In genomic region chr13:32929107-32929750, GRCm38 (mm10) we compare ENCODE assay signal across 16 mouse cellular contexts. TPM values are rescaled to one million over a fixed set of nuclear protein-coding genes. Genes with fewer than 3 reads are reported as not detected.
DNase-seq lines count a peak whose midpoint lies in the region; ATAC-seq and TF ChIP-seq lines count a peak whose summit lies in the region.
"Had no signal": no experiment of that assay in that cellular context is flagged by ENCODE, and none has a peak within 500 bp of the region (broad histone marks: within the 10 kb centered on the region; RNA-seq: fewer than 3 reads in every experiment).

No protein-coding gene starts in this region.

- peaks cover 8% of the 10 kb centered on the region for H3K4me1 ChIP-seq in lung, adult 2 months (ENCODE audit: control insufficient read depth, insufficient read depth, low read length)
- peaks cover 5 to 43% of the 10 kb centered on the region in 2 experiments for H3K4me1 ChIP-seq in CH12.LX (ENCODE audit: control insufficient read depth in 1 of 2, insufficient read depth in 2 of 2)
- H3K4me1 ChIP-seq: forebrain, embryonic 15.5 days; hindbrain, embryonic 15.5 days; midbrain, embryonic 15.5 days had no signal

- H3K4me2 ChIP-seq in CH12.LX (ENCODE audit: insufficient read depth, low read depth, poor library complexity, severe bottlenecking): peak overlapping the region; percentile 30
- H3K4me2 ChIP-seq: forebrain, embryonic 15.5 days; hindbrain, embryonic 15.5 days; midbrain, embryonic 15.5 days had no signal

- ATAC-seq in hematopoietic stem cell, adult 5-6 weeks (replicated peaks in 1 of 2; ENCODE audit: insufficient read depth in 1 of 2, low FRiP score in 2 of 2, low TSS enrichment in 1 of 2, low read depth in 1 of 2, poor library complexity in 2 of 2, severe bottlenecking in 2 of 2): peak; percentile 42 to 56; a peak in 2 of 4 replicates
- ATAC-seq in cerebellum, adult (ENCODE audit: insufficient number of reproducible peaks, low FRiP score, low TSS enrichment): no peak
- ATAC-seq: forebrain, embryonic 15.5 days; midbrain, embryonic 15.5 days had no signal

- H3K9me3 ChIP-seq in CH12.LX (replicated peaks; ENCODE audit: low read length): no peaks in the 10 kb centered on the region
- H3K9me3 ChIP-seq: forebrain, embryonic 15.5 days; hindbrain, embryonic 15.5 days; midbrain, embryonic 15.5 days had no signal

- TF ChIP-seq CTCF in lung, adult 2 months (IDR thresholded peaks at IDR 0.05; ENCODE audit: insufficient read depth, low read length): no peak
- no peak for TF ChIP-seq CTCF in CH12.LX (conservative IDR thresholded peaks at IDR 0.05 in 1 of 2, IDR thresholded peaks at IDR 0.05 in 1 of 2; ENCODE audit: low read depth in 2 of 2, low read length in 2 of 2)

- TF ChIP-seq RAD21 in CH12.LX (IDR thresholded peaks at IDR 0.05; ENCODE audit: low read depth, low read length): no peak

- dilution Hi-C loops in CH12.LX (cut with MboI; ENCODE audit: extremely low pct_ligation_motif_present, extremely low pct_unique_long_range_greater_than_20kb, low sequenced_read_pairs): no loop called here

- TF ChIP-seq EP300 in CH12.LX (IDR thresholded peaks at IDR 0.05; ENCODE audit: low read length): peak; percentile 69; the same call in 1 of the 2 replicates

- 48% methylated on average over 2 of the region's 2 CpGs for WGBS in lung, adult 2 months

- no peaks in the 10 kb centered on the region for H3K79me2 ChIP-seq in CH12.LX (replicated peaks; ENCODE audit: control insufficient read depth, extremely low read depth, insufficient read depth, poor library complexity, severe bottlenecking)

- in situ Hi-C loops in CH12.LX (cut with MboI; ENCODE audit: low pct_ligation_motif_present, low pct_unique_long_range_greater_than_20kb, low sequenced_read_pairs): no loop called here

- H3K9ac ChIP-seq in CH12.LX (ENCODE audit: insufficient read depth, low read depth): no peak overlapping the region; the same call in 1 of the 2 replicates
- H3K9ac ChIP-seq: forebrain, embryonic 15.5 days; hindbrain, embryonic 15.5 days; liver, embryonic 14.5 days; midbrain, embryonic 15.5 days had no signal

- no peak for TF ChIP-seq POLR2A in lung, adult 2 months (IDR thresholded peaks at IDR 0.05; ENCODE audit: borderline replicate concordance, extremely low read depth, low read depth, low read length)
- TF ChIP-seq POLR2A in CH12.LX (IDR thresholded peaks at IDR 0.05; ENCODE audit: low read depth, low read length): no peak

- H3K27me3 ChIP-seq in CH12.LX (replicated peaks): no peaks in the 10 kb centered on the region
- H3K27me3 ChIP-seq in splenic B cell, adult 2 months (ENCODE audit: control insufficient read depth, insufficient read depth, low read length, poor library complexity, severe bottlenecking): no peaks in the 10 kb centered on the region
- H3K27me3 ChIP-seq: forebrain, embryonic 15.5 days; hindbrain, embryonic 15.5 days; midbrain, embryonic 15.5 days had no signal

- no peaks in the 10 kb centered on the region for H3K36me3 ChIP-seq in CH12.LX (replicated peaks in 1 of 2; ENCODE audit: control insufficient read depth in 1 of 2, insufficient read depth in 1 of 2, low read length in 1 of 2)
- no peaks in the 10 kb centered on the region for H3K36me3 ChIP-seq in splenic B cell, adult 2 months (ENCODE audit: control insufficient read depth, insufficient read depth, low read length, poor library complexity, severe bottlenecking)
- H3K36me3 ChIP-seq: forebrain, embryonic 15.5 days; hindbrain, embryonic 15.5 days; midbrain, embryonic 15.5 days had no signal

- H3K27ac ChIP-seq in CH12.LX (ENCODE audit: insufficient read depth, low read depth): no peak overlapping the region
- H3K27ac ChIP-seq: forebrain, embryonic 15.5 days; hindbrain, embryonic 15.5 days; liver, embryonic 14.5 days; midbrain, embryonic 15.5 days had no signal

- H3K4me3 ChIP-seq in lung, adult 2 months (replicated peaks; ENCODE audit: extremely low read depth, low read depth, low read length): no peak overlapping the region
- H3K4me3 ChIP-seq in CH12.LX (replicated peaks in 1 of 3; ENCODE audit: low read depth in 2 of 3, low read length in 2 of 3, poor library complexity in 1 of 3): no peak overlapping the region
- H3K4me3 ChIP-seq: forebrain, embryonic 15.5 days; hindbrain, embryonic 15.5 days; midbrain, embryonic 15.5 days had no signal

- DNase-seq in lung, adult 18-20 months: peak; percentile 34 to 54
- DNase-seq in lung, adult 2 months: no peak
- peak; percentile 74 for DNase-seq in CH12.LX (ENCODE audit: extremely low read depth)
- DNase-seq in splenic B cell, adult 2 months (ENCODE audit: low read depth, low spot score): peak; percentile 67
- no peak for DNase-seq in urinary bladder, postnatal 25 days (ENCODE audit: low spot score)
- DNase-seq: kidney, postnatal 36 days had no signal

TF ChIP-seq in CH12.LX, 34 proteins besides CTCF, POLR2A, EP300 and RAD21:
- TF ChIP-seq TCF12 (IDR thresholded peaks at IDR 0.05; ENCODE audit: low read depth, low read length) (peak; percentile 41; the same call in 1 of the 2 replicates), IRF4 (IDR thresholded peaks at IDR 0.05; ENCODE audit: low read depth, low read length) (no peak), BHLHE40 (IDR thresholded peaks at IDR 0.05; ENCODE audit: low read depth, low read length) (peak; percentile 61; the same call in 1 of the 2 replicates), PAX5 (IDR thresholded peaks at IDR 0.05; ENCODE audit: low read length) (no peak), SIN3A (IDR thresholded peaks at IDR 0.05; ENCODE audit: low read length) (0 out of 2 replicates have a peak, but pooled peaks have one; percentile 39), ETS1 (conservative IDR thresholded peaks at IDR 0.05; ENCODE audit: low read depth, low read length) (peak; percentile 74), MEF2A (IDR thresholded peaks at IDR 0.05; ENCODE audit: borderline replicate concordance, low read depth, low read length) (peak; percentile 56; the same call in 1 of the 2 replicates)

RNA-seq across cellular contexts. Expression of gene Serpinb1c, which starts 31.2 kb away (rescaled TPM):
- not detected in 2 replicates for polyA plus RNA-seq in lung, adult 2 months (2012; rRNA removed)
- not detected in 2 replicates for total RNA-seq in CH12.LX (2012; rRNA removed)
- not detected in 2 replicates for total RNA-seq in CH12.LX (2014; rRNA removed)
- polyA plus RNA-seq in CH12.LX (2012; ENCODE audit: insufficient read length, low read depth): 0.27 TPM in 1 of 2 replicates, not detected in the other
- total RNA-seq in hematopoietic stem cell, adult 5-6 weeks (2017): not detected in 2 replicates
- total RNA-seq: adrenal gland, adult 18-20 months; left cerebral cortex, postnatal 10 days had no signal
- polyA plus RNA-seq: embryonic facial prominence, embryonic 11.5 days; forebrain, embryonic 15.5 days; gonadal fat pad, adult 2 months; hindbrain, embryonic 15.5 days; midbrain, embryonic 15.5 days had no signal

RNA-seq across cellular contexts. Expression of gene Serpinb6b, which starts 35.8 kb away (rescaled TPM):
- 28.5 and 32.4 TPM in 2 replicates for polyA plus RNA-seq in lung, adult 2 months (2012; rRNA removed)
- total RNA-seq in CH12.LX (2012; rRNA removed): 9.8 and 11.9 TPM in 2 replicates
- total RNA-seq in CH12.LX (2014; rRNA removed): 38.9 and 44.1 TPM in 2 replicates
- 41.2 and 43.1 TPM in 2 replicates for polyA plus RNA-seq in CH12.LX (2012; ENCODE audit: insufficient read length, low read depth)
- total RNA-seq in hematopoietic stem cell, adult 5-6 weeks (2017): 34.6 and 52.6 TPM in 2 replicates

Comparison
In these comparisons a context has a peak if more than half of its experiments do, and no peak if none do; other contexts are left out.
1. DNase-seq: peak in lung, adult 18-20 months (2 of 2), CH12.LX (single experiment) and splenic B cell, adult 2 months (single experiment); none in lung, adult 2 months (single experiment) and urinary bladder, postnatal 25 days (single experiment).